Mouse (Mus musculus): Measurements from ENCODE around the gene E130218I03Rik. TPM values are rescaled to one million over a fixed set of nuclear protein-coding genes. Genes with fewer than 3 reads are reported as not detected.

The E130218I03Rik gene
- total RNA-seq (2014; rRNA removed) (not detected in 2 replicates), polyA plus RNA-seq (2012; rRNA removed) (not detected in 2 replicates)

- no peak within 1 kb of the TSS for H3K9ac ChIP-seq (ENCODE audit: low read depth, low read length)
- no peaks in the 10 kb centered on the region for H3K79me2 ChIP-seq (ENCODE audit: control insufficient read depth, insufficient read depth, low read length)
- H3K4me3 ChIP-seq (ENCODE audit: insufficient read depth, low read depth, low read length): no peak within 1 kb of the TSS
- no peaks in the 10 kb centered on the region for H3K27me3 ChIP-seq (ENCODE audit: control insufficient read depth, insufficient read depth, low read length)
- TF ChIP-seq POLR2A (IDR thresholded peaks at IDR 0.05; ENCODE audit: extremely low read depth, insufficient read depth, low read length) (no peak), CTCF (IDR thresholded peaks at IDR 0.05; ENCODE audit: low read depth, low read length) (no peak)
- no peaks in the 10 kb centered on the region for H3K36me3 ChIP-seq (ENCODE audit: control insufficient read depth, insufficient read depth, low read length)
- peaks cover 2% of the 10 kb centered on the region for H3K4me1 ChIP-seq (ENCODE audit: control insufficient read depth, insufficient read depth, low read length)
- DNase-seq (ENCODE audit: extremely low read depth, low read depth, low spot score): no peak
- no peak within 1 kb of the TSS for H3K27ac ChIP-seq (replicated peaks; ENCODE audit: insufficient read depth, low read depth, low read length)
- WGBS: 95% methylated on average over 17 of the region's 17 CpGs
Measured at GRCm38 (mm10) chr4:134243516-134244250, at the start of gene E130218I03Rik. Gene E130218I03Rik (plus strand): TSS chr4:134243662.

DNA sequence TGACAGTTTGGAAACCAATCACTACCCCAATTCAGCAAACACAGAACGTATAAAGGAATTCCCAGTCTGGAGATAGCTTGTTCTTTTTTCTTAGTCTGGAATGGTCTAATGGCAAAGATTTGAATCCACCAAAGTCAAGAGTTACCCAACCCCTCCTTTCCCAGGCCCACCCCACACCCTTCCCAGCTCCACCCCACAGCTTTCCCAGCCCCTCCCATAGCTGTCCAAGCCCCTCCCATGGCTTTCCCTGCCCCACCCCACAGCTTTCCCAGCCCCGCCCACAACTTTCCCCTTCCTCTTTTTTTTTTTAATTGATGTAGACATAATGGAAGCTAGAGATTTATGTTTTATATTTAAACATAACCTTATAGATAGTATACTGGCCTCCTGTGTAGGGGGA is 44.1 kb upstream of the E130218I03Rik start:
- Histone ChIP-seq H3K79me2 (ENCODE audit: control insufficient read depth, insufficient read depth, low read length) (no peaks in the 10 kb centered on the region), H3K27ac (replicated peaks; ENCODE audit: insufficient read depth, low read depth, low read length) (no peak overlapping the region), H3K9ac (ENCODE audit: low read depth, low read length) (no peak overlapping the region), H3K4me3 (ENCODE audit: insufficient read depth, low read depth, low read length) (no peak overlapping the region), H3K4me1 (ENCODE audit: control insufficient read depth, insufficient read depth, low read length) (no peaks in the 10 kb centered on the region), H3K27me3 (ENCODE audit: control insufficient read depth, insufficient read depth, low read length) (no peaks in the 10 kb centered on the region), H3K36me3 (ENCODE audit: control insufficient read depth, insufficient read depth, low read length) (no peaks in the 10 kb centered on the region)
- TF ChIP-seq POLR2A (IDR thresholded peaks at IDR 0.05; ENCODE audit: extremely low read depth, insufficient read depth, low read length) (no peak), CTCF (IDR thresholded peaks at IDR 0.05; ENCODE audit: low read depth, low read length) (no peak)
- no peak for DNase-seq (ENCODE audit: extremely low read depth, low read depth, low spot score)
- WGBS: 82% methylated on average over 2 of the region's 2 CpGs

GRCm38 (mm10) chr4:134202904-134203303 is 40.6 kb upstream of the E130218I03Rik start, which contains the start of gene Gm7534:
Gene Gm7534 (minus strand): TSS chr4:134203004.
- TF ChIP-seq CTCF (IDR thresholded peaks at IDR 0.05; ENCODE audit: low read depth, low read length) (no peak), POLR2A (IDR thresholded peaks at IDR 0.05; ENCODE audit: extremely low read depth, insufficient read depth, low read length) (no peak)
- Histone ChIP-seq H3K4me3 (ENCODE audit: insufficient read depth, low read depth, low read length) (no peak within 1 kb of the TSS), H3K36me3 (ENCODE audit: control insufficient read depth, insufficient read depth, low read length) (no peaks in the 10 kb centered on the region), H3K27ac (replicated peaks; ENCODE audit: insufficient read depth, low read depth, low read length) (no peak within 1 kb of the TSS), H3K4me1 (ENCODE audit: control insufficient read depth, insufficient read depth, low read length) (no peaks in the 10 kb centered on the region), H3K27me3 (ENCODE audit: control insufficient read depth, insufficient read depth, low read length) (no peaks in the 10 kb centered on the region), H3K79me2 (ENCODE audit: control insufficient read depth, insufficient read depth, low read length) (no peaks in the 10 kb centered on the region), H3K9ac (ENCODE audit: low read depth, low read length) (no peak within 1 kb of the TSS)
- WGBS: 93% methylated on average over 4 of the region's 4 CpGs
- no peak for DNase-seq (ENCODE audit: extremely low read depth, low read depth, low spot score)

GRCm38 (mm10) chr4:134203340-134203896 is 40.0 kb upstream of the E130218I03Rik start:
- no peak for DNase-seq (ENCODE audit: extremely low read depth, low read depth, low spot score)
- no peaks in the 10 kb centered on the region for H3K79me2 ChIP-seq (ENCODE audit: control insufficient read depth, insufficient read depth, low read length)
- H3K4me1 ChIP-seq (ENCODE audit: control insufficient read depth, insufficient read depth, low read length): no peaks in the 10 kb centered on the region
- H3K27me3 ChIP-seq (ENCODE audit: control insufficient read depth, insufficient read depth, low read length): no peaks in the 10 kb centered on the region
- H3K36me3 ChIP-seq (ENCODE audit: control insufficient read depth, insufficient read depth, low read length): no peaks in the 10 kb centered on the region
- no peak overlapping the region for H3K27ac ChIP-seq (replicated peaks; ENCODE audit: insufficient read depth, low read depth, low read length)
- no peak overlapping the region for H3K9ac ChIP-seq (ENCODE audit: low read depth, low read length)
- no peak overlapping the region for H3K4me3 ChIP-seq (ENCODE audit: insufficient read depth, low read depth, low read length)
- WGBS: 80% methylated on average over 17 of the region's 17 CpGs
- TF ChIP-seq POLR2A (IDR thresholded peaks at IDR 0.05; ENCODE audit: extremely low read depth, insufficient read depth, low read length): no peak
- TF ChIP-seq CTCF (IDR thresholded peaks at IDR 0.05; ENCODE audit: low read depth, low read length): no peak

DNA sequence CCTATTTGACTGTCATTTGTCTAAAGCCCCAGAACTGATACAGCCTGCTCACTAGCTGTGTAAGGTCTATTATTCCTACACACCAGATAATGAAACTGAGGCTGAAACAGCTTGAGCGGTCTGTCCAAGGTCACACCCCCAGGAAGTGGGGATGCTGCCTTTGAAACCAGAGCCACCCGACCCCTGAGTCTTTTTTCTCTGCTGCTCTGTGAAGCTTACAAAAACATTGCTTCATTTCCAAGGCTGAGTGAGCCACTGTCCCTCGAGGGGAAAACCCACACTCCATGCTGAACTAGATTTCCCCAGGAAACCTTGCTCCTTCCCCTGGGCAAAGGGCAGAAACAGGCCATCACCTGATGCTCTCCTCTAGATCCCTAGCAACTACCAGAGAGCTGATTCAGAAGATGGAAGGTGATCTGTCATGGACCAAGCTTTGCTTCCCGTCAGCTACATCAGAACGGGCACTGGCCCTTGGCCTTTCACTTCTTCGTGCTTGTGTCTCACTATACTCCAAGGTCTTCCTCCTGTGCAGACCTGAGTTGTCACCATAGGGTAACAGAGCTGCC is 36.9 kb upstream of the E130218I03Rik start:
- Histone ChIP-seq H3K4me1 (ENCODE audit: control insufficient read depth, insufficient read depth, low read length) (no peaks in the 10 kb centered on the region), H3K27ac (replicated peaks; ENCODE audit: insufficient read depth, low read depth, low read length) (no peak overlapping the region), H3K79me2 (ENCODE audit: control insufficient read depth, insufficient read depth, low read length) (no peaks in the 10 kb centered on the region), H3K27me3 (ENCODE audit: control insufficient read depth, insufficient read depth, low read length) (no peaks in the 10 kb centered on the region), H3K4me3 (ENCODE audit: insufficient read depth, low read depth, low read length) (no peak overlapping the region), H3K36me3 (ENCODE audit: control insufficient read depth, insufficient read depth, low read length) (no peaks in the 10 kb centered on the region), H3K9ac (ENCODE audit: low read depth, low read length) (no peak overlapping the region)
- no peak for DNase-seq (ENCODE audit: extremely low read depth, low read depth, low spot score)
- TF ChIP-seq POLR2A (IDR thresholded peaks at IDR 0.05; ENCODE audit: extremely low read depth, insufficient read depth, low read length) (no peak), CTCF (IDR thresholded peaks at IDR 0.05; ENCODE audit: low read depth, low read length) (no peak)
- 51% methylated on average over 6 of the region's 6 CpGs for WGBS
